24 mouse cellular contexts compared by ENCODE assay signal in the genomic region with DNA sequence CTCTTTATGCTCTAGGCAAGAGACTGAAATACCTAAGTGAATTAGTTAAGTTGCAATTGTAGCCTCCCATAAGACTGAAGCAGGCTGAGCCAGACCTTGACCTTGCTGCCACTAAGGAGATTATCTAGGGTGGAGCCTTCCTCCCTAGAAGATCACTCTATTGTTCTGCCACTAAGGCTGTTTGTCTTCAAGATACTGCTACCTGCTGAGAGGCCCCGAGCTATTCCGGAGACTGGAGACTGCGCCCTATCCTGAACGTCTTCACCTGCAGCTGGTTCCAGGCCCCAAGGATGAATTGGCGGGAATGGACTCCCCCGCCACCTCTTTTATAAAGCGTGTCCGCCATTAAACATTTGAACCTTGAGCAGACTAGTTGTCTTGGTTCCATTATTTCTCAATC.
DNase-seq lines count a peak whose midpoint lies in the region; ATAC-seq and TF ChIP-seq lines count a peak whose summit lies in the region.
"Had no signal": no experiment of that assay in that cellular context is flagged by ENCODE, and none has a peak within 500 bp of the region (broad histone marks: within the 10 kb centered on the region; RNA-seq: fewer than 3 reads in every experiment).

No protein-coding gene starts in this region.

- no peak overlapping the region for H3K4me3 ChIP-seq in ES-Bruce4 (ENCODE audit: low read depth, low read length)
- H3K4me3 ChIP-seq in ES-E14 (ENCODE audit: insufficient read depth in 1 of 2, low read depth in 1 of 2, low read length in 2 of 2, poor library complexity in 1 of 2, severe bottlenecking in 1 of 2), result no peak overlapping the region
- H3K4me3 ChIP-seq: embryonic facial prominence, embryonic 13.5 days; embryonic facial prominence, embryonic 15.5 days; erythroblast, embryonic 14.5 days; forebrain, embryonic 10.5 days; forebrain, embryonic 12.5 days had no signal

- peak; percentile 99 for TF ChIP-seq EP300 in ES-Bruce4 (IDR thresholded peaks at IDR 0.05; ENCODE audit: insufficient read depth, low read depth, low read length)

- no peak for ATAC-seq in megakaryocyte, adult 5-6 weeks (ENCODE audit: poor library complexity, severe bottlenecking)
- ATAC-seq: activated CD4-positive, CD25-positive, alpha-beta regulatory T cell, adult 4 months; forebrain, embryonic 14.5 days; forebrain, embryonic 16.5 days had no signal

- H3K9me3 ChIP-seq in ES-Bruce4 (replicated peaks; ENCODE audit: control insufficient read depth, insufficient read depth, low read length, poor library complexity, severe bottlenecking) (no peaks in the 10 kb centered on the region), ES-E14 (ENCODE audit: control insufficient read depth, insufficient read depth, low read depth, low read length) (no peaks in the 10 kb centered on the region)
- H3K9me3 ChIP-seq: embryonic facial prominence, embryonic 13.5 days; embryonic facial prominence, embryonic 15.5 days; forebrain, embryonic 10.5 days; forebrain, embryonic 12.5 days had no signal

- DNase-seq in ES-E14 (ENCODE audit: low read depth, low spot score) (peak; percentile 91), WW6 (ENCODE audit: low read depth, low spot score) (peak; percentile 73)
- no peak for DNase-seq in layer of hippocampus, postnatal 25 days (ENCODE audit: extremely low spot score in 1 of 2, low spot score in 1 of 2)
- DNase-seq in frontal cortex, postnatal 36 days (ENCODE audit: low spot score in 2 of 2), result no peak
- no peak for DNase-seq in gastrocnemius, postnatal 10 days
- DNase-seq: adrenal gland, adult 8-10 months; adrenal gland, postnatal 14 days; cerebellum, adult 11 months; cerebellum, adult 18-20 months; cerebellum, adult 8-10 months; cerebellum, adult 9-11 months; cerebellum, postnatal 14 days; cerebellum, postnatal 36 days; embryo, embryonic 11 days had no signal

- H3K4me1 ChIP-seq in ES-Bruce4 (ENCODE audit: control insufficient read depth, insufficient read depth, low read length) (peaks cover 4% of the 10 kb centered on the region), ES-E14 (ENCODE audit: control insufficient read depth in 2 of 2, insufficient read depth in 2 of 2, low read length in 2 of 2, poor library complexity in 1 of 2) (peaks cover 4 to 17% of the 10 kb centered on the region in 2 experiments; a peak in 3 of 4 replicates)
- H3K4me1 ChIP-seq: embryonic facial prominence, embryonic 13.5 days; embryonic facial prominence, embryonic 15.5 days; forebrain, embryonic 12.5 days had no signal

- in situ Hi-C loops in ES-E14 (cut with MboI; ENCODE audit: low sequenced_read_pairs in 2 of 2, unreplicated experiment in 2 of 2), result no loop called here

- H3K36me3 ChIP-seq in ES-Bruce4 (ENCODE audit: control insufficient read depth, insufficient read depth, low read length, poor library complexity, severe bottlenecking) (no peaks in the 10 kb centered on the region), ES-E14 (ENCODE audit: control insufficient read depth, insufficient read depth, low read length, poor library complexity, severe bottlenecking) (no peaks in the 10 kb centered on the region)
- H3K36me3 ChIP-seq: embryonic facial prominence, embryonic 13.5 days; embryonic facial prominence, embryonic 15.5 days; forebrain, embryonic 10.5 days; forebrain, embryonic 12.5 days had no signal

- TF ChIP-seq CTCF in ES-Bruce4 (IDR thresholded peaks at IDR 0.05; ENCODE audit: low read depth, low read length), result no peak

- H3K27ac ChIP-seq in ES-Bruce4 (ENCODE audit: insufficient read depth, low read length) (peak overlapping the region; percentile 93), ES-E14 (ENCODE audit: insufficient read depth, low read depth, low read length, poor library complexity, severe bottlenecking) (peak overlapping the region; percentile 98)
- H3K27ac ChIP-seq: embryonic facial prominence, embryonic 13.5 days; embryonic facial prominence, embryonic 15.5 days; forebrain, embryonic 10.5 days; forebrain, embryonic 12.5 days had no signal

- H3K27me3 ChIP-seq in ES-Bruce4 (ENCODE audit: control insufficient read depth, insufficient read depth, low read length, poor library complexity, severe bottlenecking), result no peaks in the 10 kb centered on the region
- H3K27me3 ChIP-seq: embryonic facial prominence, embryonic 13.5 days; embryonic facial prominence, embryonic 15.5 days; forebrain, embryonic 12.5 days had no signal

- TF ChIP-seq POLR2A in ES-Bruce4 (IDR thresholded peaks at IDR 0.05; ENCODE audit: insufficient read depth, low read length), result no peak

- H3K9ac ChIP-seq in ES-Bruce4 (ENCODE audit: low read depth, poor library complexity, severe bottlenecking), result peak overlapping the region; percentile 46; the same call in 1 of the 2 replicates
- H3K9ac ChIP-seq in ES-E14 (ENCODE audit: insufficient read depth, low read depth, low read length, poor library complexity, severe bottlenecking), result peak overlapping the region; percentile 70; the same call in 1 of the 2 replicates
- H3K9ac ChIP-seq: embryonic facial prominence, embryonic 13.5 days; embryonic facial prominence, embryonic 15.5 days; forebrain, embryonic 12.5 days had no signal

TF ChIP-seq in ES-E14, 5 proteins besides CTCF, POLR2A, EP300 and RAD21:
- TF ChIP-seq MAFK (IDR thresholded peaks at IDR 0.05; ENCODE audit: insufficient read depth, low read depth, low read length) (no peak), HCFC1 (IDR thresholded peaks at IDR 0.05; ENCODE audit: borderline replicate concordance, insufficient read depth, low read length) (no peak), ZNF384 (IDR thresholded peaks at IDR 0.05; ENCODE audit: low read depth, low read length) (no peak), ZC3H11A (IDR thresholded peaks at IDR 0.05; ENCODE audit: borderline replicate concordance, low read depth, low read length) (no peak)

Comparison
In these comparisons a context has a peak if more than half of its experiments do, and no peak if none do; other contexts are left out.
1. DNase-seq: peak in ES-E14 (single experiment) and WW6 (single experiment); none in layer of hippocampus, postnatal 25 days (0 of 2), frontal cortex, postnatal 36 days (0 of 2) and gastrocnemius, postnatal 10 days (single experiment).